Mouse (Mus musculus): ENCODE measurements around the gene Cdh1. TPM values are rescaled to one million over a fixed set of nuclear protein-coding genes. Genes with fewer than 3 reads are reported as not detected.
"Not testable (repeated sequence)": the region's sequence is repeated elsewhere in the genome, so short reads cannot be mapped to it uniquely, and the experiment has no call there.

Gene Cdh1
- polyA plus RNA-seq, 1 experiment from 2014 or later: 37.9 TPM

DNA sequence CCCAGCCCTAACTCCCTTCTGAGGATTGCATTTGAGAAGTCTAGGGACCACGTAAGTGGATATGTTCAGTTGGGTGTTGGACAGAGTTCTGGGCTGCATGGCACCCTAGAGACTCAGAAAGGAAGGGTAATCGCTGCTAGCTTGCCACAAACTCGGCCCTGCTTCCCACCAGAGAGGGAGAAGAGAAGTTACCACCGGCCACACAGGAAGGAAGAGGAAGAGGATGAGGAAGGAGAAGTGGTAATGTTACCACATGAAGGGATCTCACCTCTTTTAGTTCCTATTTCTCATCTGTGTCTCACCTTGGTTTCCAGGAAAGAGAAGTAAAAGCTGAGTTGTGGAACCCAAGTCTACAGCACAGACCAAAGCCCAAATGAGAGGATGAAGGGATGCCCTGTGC, 28.9 kb upstream of the Cdh1 start:
- WGBS: 86% methylated on average over 4 of the region's 4 CpGs
- H3K4me2 ChIP-seq: no peak overlapping the region
- H3K4me1 ChIP-seq: peaks cover 6% of the 10 kb centered on the region
- ATAC-seq (ENCODE audit: insufficient number of reproducible peaks, insufficient read depth, low FRiP score, low TSS enrichment, low read depth): no peak
- H3K4me3 ChIP-seq: no peak overlapping the region
- no peak overlapping the region for H3K27ac ChIP-seq
- H3K27me3 ChIP-seq: no peaks in the 10 kb centered on the region
- H3K36me3 ChIP-seq: no peaks in the 10 kb centered on the region
- no peak overlapping the region for H3K9ac ChIP-seq
- no peaks in the 10 kb centered on the region for H3K9me3 ChIP-seq

DNA sequence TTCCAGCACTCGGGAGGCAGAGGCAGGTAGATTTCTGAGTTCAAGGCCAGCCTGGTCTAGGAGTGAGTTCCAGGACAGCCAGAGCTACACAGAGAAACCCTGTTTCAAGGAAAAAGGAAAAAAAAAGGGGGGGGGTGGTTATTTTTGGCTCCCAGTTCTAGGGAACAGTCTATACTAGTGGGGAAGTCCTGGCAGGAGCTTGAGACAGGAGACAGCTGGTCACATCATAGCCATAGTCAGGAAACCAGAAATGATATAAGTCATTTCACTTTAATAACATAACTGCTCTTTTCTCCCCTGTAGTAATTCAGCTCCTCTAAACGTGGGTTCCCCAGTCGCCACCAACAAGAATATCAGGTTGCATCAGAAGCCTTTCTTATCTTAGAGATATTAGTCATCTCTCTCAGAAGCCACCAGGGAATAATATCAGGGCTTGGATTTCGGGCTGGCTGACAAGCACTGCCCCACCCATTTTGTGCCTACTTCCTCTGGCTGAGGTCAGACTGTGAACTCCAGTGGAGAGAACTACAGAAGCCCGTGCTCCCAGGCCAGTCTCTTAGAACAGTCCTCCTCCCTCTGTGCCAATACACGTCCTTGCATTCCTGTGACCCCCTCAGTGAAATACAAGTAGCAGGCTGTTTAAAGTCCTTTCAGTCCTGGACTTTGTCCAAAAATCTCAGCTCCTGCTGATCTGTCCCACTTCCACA, 26.1 kb upstream of the Cdh1 start:
- H3K4me2 ChIP-seq: no peak overlapping the region
- ATAC-seq (ENCODE audit: insufficient number of reproducible peaks, insufficient read depth, low FRiP score, low TSS enrichment, low read depth): no peak
- H3K9ac ChIP-seq: no peak overlapping the region
- 20% methylated on average over 6 of the region's 6 CpGs for WGBS
- no peak overlapping the region for H3K27ac ChIP-seq
- H3K4me3 ChIP-seq: no peak overlapping the region
- H3K36me3 ChIP-seq: no peaks in the 10 kb centered on the region
- no peaks in the 10 kb centered on the region for H3K27me3 ChIP-seq
- H3K9me3 ChIP-seq: no peaks in the 10 kb centered on the region
- peaks cover 6% of the 10 kb centered on the region for H3K4me1 ChIP-seq

DNA sequence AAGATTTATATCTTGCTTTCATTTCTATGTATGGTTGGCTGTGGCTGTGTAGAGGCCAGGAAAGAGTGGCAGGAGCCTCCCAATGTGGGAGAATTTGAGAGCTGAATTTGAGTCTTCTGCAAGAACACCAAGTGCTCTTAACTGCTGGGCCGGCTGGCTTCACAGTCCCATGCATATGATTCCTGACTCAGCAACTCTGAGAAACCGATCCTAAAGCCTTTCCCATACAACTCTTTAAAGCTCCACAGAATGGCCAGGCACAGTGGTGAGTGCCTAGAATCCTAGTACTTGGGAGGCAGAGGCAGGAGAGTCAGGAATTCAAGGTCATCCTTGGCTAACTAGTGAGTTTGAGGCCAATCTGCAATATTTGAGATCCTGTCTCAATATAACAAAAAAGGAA, 23.6 kb upstream of the Cdh1 start:
- Histone ChIP-seq H3K4me2 (no peak overlapping the region), H3K4me3 (no peak overlapping the region), H3K9me3 (0 out of 2 replicates have a peak, but pooled peaks cover 3% of the 10 kb centered on the region), H3K4me1 (peaks cover 6% of the 10 kb centered on the region), H3K36me3 (no peaks in the 10 kb centered on the region), H3K27ac (no peak overlapping the region), H3K9ac (no peak overlapping the region), H3K27me3 (no peaks in the 10 kb centered on the region)
- ATAC-seq (ENCODE audit: insufficient number of reproducible peaks, insufficient read depth, low FRiP score, low TSS enrichment, low read depth): no peak
- 62% methylated on average over 2 of the region's 2 CpGs for WGBS

DNA sequence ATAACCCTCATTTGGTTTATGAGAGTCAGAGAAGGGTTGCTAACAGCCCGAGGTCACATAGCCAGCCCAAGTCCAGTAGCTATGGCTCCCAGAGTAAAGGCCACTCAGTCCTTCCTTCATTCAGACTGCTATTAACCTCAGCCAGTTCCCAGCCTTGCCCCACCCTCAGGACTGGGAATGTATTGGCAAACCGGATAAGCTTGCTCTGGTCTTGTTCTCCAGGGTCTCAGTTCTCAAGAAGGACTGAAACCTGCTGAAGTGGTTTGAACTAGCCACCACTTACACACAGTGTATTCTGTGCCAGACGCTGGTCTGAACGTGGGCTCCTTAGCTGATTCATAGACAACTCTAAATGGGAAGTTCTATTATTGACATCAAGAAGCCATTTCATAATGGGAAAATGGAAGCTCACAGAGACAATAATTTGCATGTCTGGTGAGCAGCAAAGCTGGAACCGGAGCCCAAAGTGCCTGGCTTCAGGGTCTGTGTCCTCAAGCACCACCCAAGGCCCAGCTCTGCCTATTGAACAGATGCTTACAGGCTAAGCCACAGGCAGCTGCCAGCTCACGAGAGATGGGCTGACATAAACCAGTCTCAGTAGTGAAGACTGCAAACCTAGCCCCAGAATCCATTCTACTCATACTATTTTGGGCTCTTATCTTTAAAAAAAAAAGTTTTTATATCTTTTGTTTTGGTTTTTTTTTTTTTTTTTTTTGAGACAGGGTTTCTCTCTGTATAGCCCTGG, 21.6 kb upstream of the Cdh1 start:
- H3K27ac ChIP-seq: no peak overlapping the region

DNA sequence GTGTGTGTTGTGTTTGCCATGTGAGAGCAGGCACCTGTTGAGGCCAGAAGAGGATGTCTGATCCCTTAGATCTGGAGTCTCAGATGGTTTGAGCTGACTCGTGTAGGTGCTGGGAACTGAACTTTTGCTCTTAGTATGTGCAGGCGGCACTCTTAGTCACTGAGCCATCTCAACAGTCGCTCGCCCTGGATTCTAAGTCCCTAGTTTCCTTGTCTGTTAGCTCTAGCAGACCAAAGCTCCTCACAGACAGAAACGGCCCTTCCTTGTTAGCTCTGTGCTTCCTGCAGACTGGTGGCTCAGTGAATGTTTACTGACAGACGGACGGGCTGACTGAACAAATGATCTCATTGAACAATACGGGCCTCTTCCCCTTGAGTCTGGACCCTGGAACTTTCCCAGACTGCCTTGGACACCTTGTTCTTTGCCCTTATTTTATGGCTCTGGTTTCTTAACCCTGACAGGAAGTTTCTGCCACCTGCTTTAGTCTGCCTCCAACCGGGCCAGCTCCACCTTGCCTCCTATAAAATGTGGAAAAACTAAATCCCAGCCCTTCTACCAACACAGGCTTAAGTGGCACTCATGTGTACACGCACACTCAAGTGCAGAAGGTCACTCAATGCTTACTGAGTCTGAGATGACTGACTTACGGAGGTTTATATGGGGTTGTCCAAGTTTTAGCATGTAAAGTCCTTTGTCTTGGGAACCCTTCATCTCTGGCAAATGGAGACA, 18.0 kb upstream of the Cdh1 start:
- Histone ChIP-seq H3K27me3 (no peaks in the 10 kb centered on the region), H3K4me1 (no peaks in the 10 kb centered on the region), H3K9me3 (0 out of 2 replicates have a peak, but pooled peaks cover 3% of the 10 kb centered on the region), H3K27ac (no peak overlapping the region), H3K4me3 (no peak overlapping the region), H3K36me3 (no peaks in the 10 kb centered on the region), H3K4me2 (no peak overlapping the region), H3K9ac (no peak overlapping the region)
- 76% methylated on average over 11 of the region's 11 CpGs for WGBS
- no peak for ATAC-seq (ENCODE audit: insufficient number of reproducible peaks, insufficient read depth, low FRiP score, low TSS enrichment, low read depth)

More for the DNA sequence above, 21.6 kb upstream of the Cdh1 start:
- Histone ChIP-seq H3K4me1 (peaks cover 6% of the 10 kb centered on the region), H3K9ac (no peak overlapping the region), H3K36me3 (no peaks in the 10 kb centered on the region), H3K4me2 (no peak overlapping the region), H3K27me3 (no peaks in the 10 kb centered on the region), H3K9me3 (0 out of 2 replicates have a peak, but pooled peaks cover 3% of the 10 kb centered on the region), H3K4me3 (no peak overlapping the region)
- ATAC-seq (ENCODE audit: insufficient number of reproducible peaks, insufficient read depth, low FRiP score, low TSS enrichment, low read depth): no peak
- WGBS: 70% methylated on average over 6 of the region's 6 CpGs

DNA sequence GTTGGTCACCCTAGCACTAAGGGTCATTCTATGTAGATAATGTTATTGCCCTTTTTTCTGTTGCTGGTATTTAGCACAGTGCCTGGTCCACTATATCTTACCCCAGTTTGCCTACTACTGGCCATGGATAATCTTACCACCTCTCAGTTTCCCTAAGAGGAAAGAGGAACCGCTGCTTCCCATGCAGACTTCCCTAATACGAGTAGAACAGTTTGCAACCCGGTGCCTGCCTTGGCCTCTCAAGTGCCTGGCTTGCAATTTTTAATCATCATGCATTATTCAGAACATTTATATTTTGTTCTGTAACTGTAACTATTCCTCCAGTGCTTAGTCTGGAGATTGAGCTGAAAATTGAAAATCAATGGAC, 17.5 kb upstream of the Cdh1 start:
- Histone ChIP-seq H3K27me3 (no peaks in the 10 kb centered on the region), H3K4me3 (no peak overlapping the region), H3K36me3 (no peaks in the 10 kb centered on the region), H3K9ac (no peak overlapping the region), H3K27ac (no peak overlapping the region), H3K4me1 (no peaks in the 10 kb centered on the region), H3K9me3 (0 out of 2 replicates have a peak, but pooled peaks cover 3% of the 10 kb centered on the region), H3K4me2 (no peak overlapping the region)
- no peak for ATAC-seq (ENCODE audit: insufficient number of reproducible peaks, insufficient read depth, low FRiP score, low TSS enrichment, low read depth)
- WGBS: 88% methylated on average over 3 of the region's 3 CpGs

DNA sequence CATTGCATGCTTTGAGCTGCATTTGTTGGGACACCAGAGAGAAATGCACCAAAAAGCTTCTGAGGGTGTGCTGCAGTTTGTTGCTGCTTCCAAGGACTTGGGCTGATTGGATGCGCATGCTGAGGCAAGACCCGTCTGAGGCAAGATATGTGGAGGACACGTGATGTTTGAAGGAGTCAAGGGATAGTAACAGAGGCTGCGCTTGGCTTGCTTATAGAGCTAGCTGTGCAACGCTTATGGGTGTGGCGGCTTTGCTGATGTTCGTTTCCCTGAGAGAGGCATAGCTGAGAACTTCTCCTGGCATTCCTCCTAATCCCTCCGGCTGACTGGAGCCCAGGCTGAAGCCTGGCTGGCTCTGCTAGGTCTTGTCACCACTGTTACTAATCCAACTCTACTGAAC, 16.3 kb upstream of the Cdh1 start:
- ATAC-seq (ENCODE audit: insufficient number of reproducible peaks, insufficient read depth, low FRiP score, low TSS enrichment, low read depth): no peak

DNA sequence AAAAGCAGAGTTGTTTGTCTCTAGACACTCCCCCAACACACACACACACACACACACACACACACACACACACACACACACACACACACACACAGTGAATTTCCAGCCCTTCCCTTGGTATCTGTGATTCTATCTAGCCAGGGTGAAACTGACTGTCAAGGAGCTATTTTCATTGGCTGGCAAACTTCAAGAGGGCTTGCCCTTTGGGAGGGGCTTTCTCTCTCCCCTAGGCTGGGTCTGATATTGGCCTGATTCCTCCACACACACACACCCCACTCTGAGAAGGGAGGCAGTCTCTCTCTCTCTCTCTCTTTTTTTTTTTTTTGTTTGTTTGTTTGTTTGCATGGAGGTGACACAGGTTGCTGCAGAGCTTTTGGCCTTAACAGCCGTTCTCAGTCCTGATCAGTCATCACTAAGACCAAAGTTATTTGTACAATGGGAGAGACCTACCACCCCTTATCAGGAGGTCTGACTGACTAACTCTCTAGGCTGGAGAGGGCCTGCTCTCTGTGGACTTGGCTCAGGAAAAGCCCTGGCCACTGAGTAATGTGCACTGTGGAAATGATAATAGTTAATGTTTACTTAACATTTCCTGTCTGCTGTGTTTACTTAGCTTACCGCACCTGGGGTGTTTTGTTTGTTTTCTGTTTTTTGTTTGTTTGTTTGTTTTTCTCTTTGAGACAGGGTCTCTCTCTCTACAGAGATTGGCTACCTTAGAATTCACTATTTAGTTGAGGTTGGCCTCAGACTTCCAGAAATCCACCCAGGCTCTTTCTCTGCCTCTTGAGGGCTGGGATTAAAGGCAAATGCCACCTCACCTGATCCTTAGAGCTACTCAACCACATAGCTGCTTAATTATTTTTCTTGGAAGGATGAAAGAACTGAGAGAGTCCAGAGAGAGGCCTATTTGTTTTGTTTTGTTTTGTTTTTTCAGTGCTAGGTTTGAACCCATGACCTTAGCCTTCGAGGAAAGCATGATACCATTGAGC, 14.4 kb upstream of the Cdh1 start:
- no peak overlapping the region for H3K4me2 ChIP-seq
- no peak overlapping the region for H3K27ac ChIP-seq
- no peaks in the 10 kb centered on the region for H3K36me3 ChIP-seq
- ATAC-seq (ENCODE audit: insufficient number of reproducible peaks, insufficient read depth, low FRiP score, low TSS enrichment, low read depth): no peak
- no peaks in the 10 kb centered on the region for H3K9me3 ChIP-seq
- 58% methylated on average over 3 of the region's 3 CpGs for WGBS
- no peaks in the 10 kb centered on the region for H3K4me1 ChIP-seq
- H3K9ac ChIP-seq: no peak overlapping the region
- no peak overlapping the region for H3K4me3 ChIP-seq
- H3K27me3 ChIP-seq: no peaks in the 10 kb centered on the region

More for the DNA sequence above, 16.3 kb upstream of the Cdh1 start:
- 84% methylated on average over 8 of the region's 8 CpGs for WGBS
- Histone ChIP-seq H3K27me3 (no peaks in the 10 kb centered on the region), H3K36me3 (no peaks in the 10 kb centered on the region), H3K27ac (no peak overlapping the region), H3K4me2 (no peak overlapping the region), H3K9ac (no peak overlapping the region), H3K4me3 (no peak overlapping the region), H3K9me3 (0 out of 2 replicates have a peak, but pooled peaks cover 3% of the 10 kb centered on the region), H3K4me1 (no peaks in the 10 kb centered on the region)

DNA sequence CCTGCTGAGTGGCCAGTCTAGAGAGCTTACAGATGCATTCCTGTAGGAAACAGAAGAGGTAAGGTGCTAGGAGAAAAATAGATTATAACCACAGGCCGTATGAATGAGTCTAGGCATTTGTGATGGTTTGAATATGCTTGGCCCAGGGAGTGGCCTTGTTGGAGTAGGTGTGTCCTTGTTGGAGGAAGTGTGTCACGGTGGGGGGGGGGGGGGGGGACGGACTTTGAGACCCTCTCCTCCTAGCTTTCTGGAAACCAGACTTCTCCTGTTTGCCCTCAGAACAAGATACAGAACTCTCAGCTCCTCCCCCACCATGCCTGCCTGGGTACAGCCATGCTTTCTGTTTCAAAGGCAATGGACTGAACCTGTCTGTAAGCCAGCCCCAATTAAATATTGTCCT, 10.7 kb upstream of the Cdh1 start:
- Histone ChIP-seq H3K9me3 (no peaks in the 10 kb centered on the region), H3K4me1 (no peaks in the 10 kb centered on the region), H3K36me3 (no peaks in the 10 kb centered on the region), H3K27me3 (no peaks in the 10 kb centered on the region), H3K9ac (no peak overlapping the region), H3K27ac (no peak overlapping the region), H3K4me2 (no peak overlapping the region), H3K4me3 (no peak overlapping the region)
- WGBS: 79% methylated on average over 3 of the region's 3 CpGs
- ATAC-seq (ENCODE audit: insufficient number of reproducible peaks, insufficient read depth, low FRiP score, low TSS enrichment, low read depth): no peak

DNA sequence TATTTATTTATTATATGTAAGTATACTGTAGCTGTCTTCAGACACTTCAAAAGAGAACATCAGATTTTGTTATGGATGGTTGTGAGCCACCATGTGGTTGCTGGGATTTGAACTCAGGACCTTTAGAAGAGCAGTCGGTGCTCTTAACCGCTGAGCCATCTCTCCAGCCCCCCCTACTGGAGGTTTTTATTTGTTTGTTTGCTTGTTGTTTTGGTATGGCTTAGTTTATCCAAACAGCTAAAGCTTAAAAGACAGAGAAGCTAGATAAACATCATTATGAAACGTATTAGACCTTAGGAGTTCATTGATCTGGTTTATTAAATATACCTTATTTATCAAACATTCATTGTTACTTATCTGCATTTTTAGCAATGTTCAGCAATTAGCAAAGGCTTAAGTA, 7.5 kb upstream of the Cdh1 start:
- H3K4me2 ChIP-seq; H3K4me3 ChIP-seq; H3K9ac ChIP-seq; ATAC-seq (ENCODE audit: insufficient number of reproducible peaks, insufficient read depth, low FRiP score, low TSS enrichment, low read depth); H3K27ac ChIP-seq; H3K4me1 ChIP-seq; H3K36me3 ChIP-seq; H3K9me3 ChIP-seq: not testable (repeated sequence)
- H3K27me3 ChIP-seq: peaks cover 16% of the 10 kb centered on the region
- 92% methylated on average over 3 of the region's 3 CpGs for WGBS

DNA sequence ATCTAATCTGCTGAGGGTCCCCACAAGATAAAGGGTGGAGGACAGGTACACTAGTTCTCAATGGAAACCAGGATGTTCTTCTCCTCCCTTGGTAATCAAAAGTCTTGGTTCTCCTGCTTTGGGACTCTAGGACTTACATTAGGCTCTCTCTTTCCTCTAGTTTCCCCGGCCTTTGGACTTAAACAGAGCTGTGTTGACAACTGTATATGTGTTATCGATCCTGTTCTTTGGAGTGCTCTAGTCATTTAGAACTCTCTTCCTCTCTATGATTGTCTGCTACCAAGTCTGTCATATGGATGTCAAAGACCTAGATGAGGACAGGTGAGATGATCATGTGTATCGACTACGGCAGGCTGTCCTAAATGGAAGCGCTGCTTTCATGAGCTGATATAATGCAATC, 6.1 kb upstream of the Cdh1 start:
- Histone ChIP-seq H3K9ac (no peak overlapping the region), H3K4me2 (no peak overlapping the region), H3K9me3 (no peaks in the 10 kb centered on the region), H3K27ac (no peak overlapping the region), H3K27me3 (peaks cover 30% of the 10 kb centered on the region), H3K36me3 (no peaks in the 10 kb centered on the region), H3K4me3 (no peak overlapping the region), H3K4me1 (no peaks in the 10 kb centered on the region)
- no peak for ATAC-seq (ENCODE audit: insufficient number of reproducible peaks, insufficient read depth, low FRiP score, low TSS enrichment, low read depth)
- 95% methylated on average over 5 of the region's 5 CpGs for WGBS

Data from embryonic facial prominence, embryonic 13.5 days (tissue).